Mouse (Mus musculus): Measurements from ENCODE around the gene Rad54l2. TPM values are rescaled to one million over a fixed set of nuclear protein-coding genes. Genes with fewer than 3 reads are reported as not detected.

Gene Rad54l2
- 5.7 and 6.4 TPM in 2 replicates for polyA plus RNA-seq (2016; fragmentation: Nextera tagmentation; extraction: Ambion mirVana)

DNA sequence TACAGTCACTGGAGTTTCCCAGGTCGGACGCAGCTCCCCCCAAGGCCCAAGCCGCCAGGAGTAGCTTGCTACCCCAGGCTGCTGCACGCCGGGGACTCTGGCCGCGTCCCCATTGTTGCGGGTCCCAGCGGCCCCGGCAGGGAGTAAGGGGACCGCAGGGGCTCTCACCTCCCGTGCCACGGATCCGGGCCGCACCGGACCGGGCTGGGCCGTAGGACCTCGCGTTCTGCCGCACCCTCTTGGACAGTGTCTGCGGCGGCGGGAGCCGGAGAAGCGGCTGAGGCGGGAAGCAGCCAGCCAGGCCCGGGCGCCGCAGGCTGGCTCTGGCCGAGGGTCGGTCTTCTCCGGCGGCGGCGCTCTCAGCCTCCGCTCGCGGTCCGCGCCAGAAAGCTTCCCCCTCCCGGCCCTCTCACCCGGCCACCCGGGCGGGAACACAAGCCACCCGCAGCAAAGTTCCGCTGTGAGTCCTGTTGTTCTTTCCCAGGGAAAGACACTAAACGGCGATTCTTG lies at the start of gene Rad54l2:
Rad54l2 (minus strand) TSS at position 383 of the 510 bp plus-strand sequence.
- no peaks in the 10 kb centered on the region for H3K9me3 ChIP-seq
- peaks cover 9% of the 10 kb centered on the region for H3K4me1 ChIP-seq
- H3K27ac ChIP-seq = peak within 1 kb of the TSS; percentile 97
- DNase-seq (ENCODE audit: low spot score) = peak; percentile 86
- 1% methylated on average over 49 of the region's 49 CpGs for WGBS
- no peaks in the 10 kb centered on the region for H3K27me3 ChIP-seq (ENCODE audit: insufficient read depth, poor library complexity, severe bottlenecking)
- peak within 1 kb of the TSS; percentile 100 for H3K4me3 ChIP-seq
- H3K36me3 ChIP-seq = no peaks in the 10 kb centered on the region

DNA sequence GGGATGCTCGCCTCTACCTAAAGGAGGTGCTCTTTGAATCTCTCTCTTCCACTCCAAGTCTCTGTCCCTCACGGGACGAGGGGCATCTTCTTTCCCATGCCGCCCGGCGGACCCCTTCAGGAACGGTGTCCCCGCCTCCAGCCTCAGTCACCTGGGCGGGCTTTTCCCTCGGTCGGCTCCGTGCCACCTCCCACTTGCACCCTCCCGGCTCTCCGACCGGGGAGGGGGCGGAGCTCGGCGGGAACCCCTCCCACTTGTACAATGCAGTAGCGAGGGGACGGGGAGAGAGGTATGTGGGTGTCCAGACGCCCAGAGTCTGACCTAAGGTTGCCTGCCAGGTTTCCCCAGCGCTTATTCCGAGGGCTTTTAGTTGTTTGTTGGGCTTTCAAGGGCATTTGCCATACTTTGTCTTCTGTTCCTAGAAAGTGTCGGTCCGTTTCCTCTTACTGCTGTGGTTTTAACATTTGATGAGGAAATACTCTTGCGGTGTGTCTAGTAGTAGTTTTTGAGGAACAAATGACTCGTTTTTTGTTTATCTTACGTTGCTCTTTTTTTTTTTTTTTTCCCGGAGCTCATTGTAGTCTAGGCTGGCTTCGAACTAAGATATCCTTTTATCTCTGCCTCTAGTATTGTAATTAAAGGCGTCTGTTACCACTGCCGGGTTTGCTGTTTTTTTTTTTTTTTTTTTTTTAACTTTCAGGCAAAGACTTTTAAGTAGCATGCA lies 33.5 kb upstream of the Rad54l2 start:
- 2% methylated on average over 32 of the region's 32 CpGs for WGBS
- Histone ChIP-seq H3K9me3 (no peaks in the 10 kb centered on the region), H3K4me3 (peak overlapping the region; percentile 99), H3K27me3 (ENCODE audit: insufficient read depth, poor library complexity, severe bottlenecking) (no peaks in the 10 kb centered on the region), H3K4me1 (no peaks in the 10 kb centered on the region), H3K36me3 (no peaks in the 10 kb centered on the region), H3K27ac (peak overlapping the region; percentile 99)
- DNase-seq (ENCODE audit: low spot score) = peak; percentile 96

DNA sequence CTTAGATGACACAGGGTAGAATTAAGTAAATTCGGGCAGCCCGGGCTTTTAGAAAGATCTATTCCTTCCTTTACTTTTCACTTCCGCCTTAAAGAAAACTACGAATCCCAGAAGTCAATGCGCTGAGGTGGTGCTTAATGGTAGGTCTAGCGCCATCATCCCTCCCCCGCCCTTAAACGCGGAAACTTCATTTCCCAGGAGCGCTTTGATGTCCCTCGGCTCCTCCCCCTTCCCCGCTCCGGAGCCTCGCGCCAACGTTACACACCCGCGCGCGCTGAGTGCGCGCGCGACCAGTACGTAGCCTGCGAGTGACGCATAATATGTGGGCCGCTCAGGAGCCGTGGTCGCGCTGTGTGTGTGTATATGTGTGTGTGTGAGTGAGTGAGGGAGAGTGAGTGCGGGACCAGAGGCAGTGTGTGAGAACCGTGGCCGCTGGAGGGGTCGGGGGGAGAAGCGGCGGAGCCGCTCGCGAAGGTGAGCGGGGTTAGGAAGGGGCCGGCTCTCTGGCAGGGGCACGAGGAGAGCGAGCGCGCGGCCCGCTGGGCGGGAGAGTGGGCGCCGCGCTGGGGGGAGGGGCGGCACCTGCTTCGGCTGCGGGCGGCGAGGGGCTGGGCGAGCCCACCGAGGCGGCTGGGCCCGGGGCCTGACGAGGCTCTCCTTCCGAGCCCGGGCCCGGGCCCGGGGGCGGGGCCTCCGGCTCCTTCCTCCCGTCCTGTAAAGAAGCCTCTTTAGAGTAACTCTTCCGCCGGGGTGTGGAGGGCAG lies 32.8 kb upstream of the Rad54l2 start, which contains the start of gene Dcaf1:
Dcaf1 (plus strand) TSS at position 257 of the 763 bp plus-strand sequence.
- H3K9me3 ChIP-seq = no peaks in the 10 kb centered on the region
- peak; percentile 98 for DNase-seq (ENCODE audit: low spot score)
- H3K36me3 ChIP-seq = no peaks in the 10 kb centered on the region
- no peaks in the 10 kb centered on the region for H3K4me1 ChIP-seq
- no peaks in the 10 kb centered on the region for H3K27me3 ChIP-seq (ENCODE audit: insufficient read depth, poor library complexity, severe bottlenecking)
- peak within 1 kb of the TSS; percentile 99 for H3K27ac ChIP-seq
- H3K4me3 ChIP-seq = peak within 1 kb of the TSS; percentile 99
- 1% methylated on average over 67 of the region's 71 CpGs for WGBS

GRCm38 (mm10) chr9:106821050-106821617 lies 32.1 kb upstream of the Rad54l2 start:
- Histone ChIP-seq H3K27me3 (ENCODE audit: insufficient read depth, poor library complexity, severe bottlenecking) (no peaks in the 10 kb centered on the region), H3K27ac (peak overlapping the region; percentile 99), H3K4me3 (peak overlapping the region; percentile 99), H3K4me1 (no peaks in the 10 kb centered on the region), H3K9me3 (no peaks in the 10 kb centered on the region), H3K36me3 (no peaks in the 10 kb centered on the region)
- WGBS = 49% methylated on average over 15 of the region's 15 CpGs
- DNase-seq (ENCODE audit: low spot score) = no peak

DNA sequence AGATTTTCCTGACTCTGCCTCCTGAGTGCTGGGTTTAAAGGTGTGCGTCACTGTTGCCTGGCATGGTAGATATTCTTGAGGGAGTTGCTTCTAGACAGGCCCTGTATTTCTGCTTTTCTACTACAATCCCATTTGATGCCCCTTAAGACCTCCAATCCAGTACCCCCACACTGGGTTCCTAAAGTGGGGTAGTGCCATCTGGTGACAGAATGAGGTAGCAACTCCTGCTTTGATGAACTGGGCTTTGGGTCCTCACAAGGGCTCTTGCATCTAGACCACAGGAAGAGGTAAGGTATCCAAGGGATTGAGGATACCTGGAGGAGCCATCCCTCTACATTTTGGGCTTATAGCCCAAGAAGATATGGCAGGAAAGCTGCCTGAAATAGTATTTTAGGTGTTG lies 30.2 kb upstream of the Rad54l2 start:
- Histone ChIP-seq H3K36me3 (no peaks in the 10 kb centered on the region), H3K4me1 (no peaks in the 10 kb centered on the region), H3K27ac (no peak overlapping the region), H3K4me3 (no peak overlapping the region), H3K27me3 (ENCODE audit: insufficient read depth, poor library complexity, severe bottlenecking) (no peaks in the 10 kb centered on the region), H3K9me3 (no peaks in the 10 kb centered on the region)
- 83% methylated on average over 1 of the region's 1 CpGs for WGBS
- no peak for DNase-seq (ENCODE audit: low spot score)

- Histone ChIP-seq H3K4me1 (no peaks in the 10 kb centered on the region), H3K9me3 (no peaks in the 10 kb centered on the region), H3K27me3 (ENCODE audit: insufficient read depth, poor library complexity, severe bottlenecking) (no peaks in the 10 kb centered on the region), H3K4me3 (no peak overlapping the region), H3K27ac (no peak overlapping the region), H3K36me3 (no peaks in the 10 kb centered on the region)
- DNase-seq (ENCODE audit: low spot score) = no peak
- 72% methylated on average over 6 of the region's 6 CpGs for WGBS
Measured at GRCm38 (mm10) chr9:106818191-106818590, 29.2 kb upstream of the Rad54l2 start.

DNA sequence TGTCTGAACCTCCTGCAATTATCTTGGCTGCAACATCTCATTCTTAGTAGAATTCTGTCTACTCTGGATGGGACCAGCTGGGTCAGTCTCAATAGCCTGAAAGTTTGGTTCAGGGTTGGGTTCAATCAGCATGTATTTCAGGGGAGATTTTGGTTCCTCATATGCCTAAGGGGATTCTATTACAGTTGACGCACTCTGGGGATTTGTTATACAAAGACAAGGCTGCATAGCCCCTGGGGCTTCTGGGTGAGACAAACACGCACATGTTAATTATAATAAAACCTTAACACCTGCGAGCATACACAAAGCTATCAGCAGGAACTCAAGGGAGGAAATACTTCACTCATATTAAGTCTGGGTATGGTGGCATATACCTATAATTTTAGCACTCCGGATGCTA lies 17.5 kb upstream of the Rad54l2 start:
- WGBS = 74% methylated on average over 4 of the region's 4 CpGs
- Histone ChIP-seq H3K9me3 (0 out of 2 replicates have a peak, but pooled peaks cover 4% of the 10 kb centered on the region), H3K27me3 (ENCODE audit: insufficient read depth, poor library complexity, severe bottlenecking) (no peaks in the 10 kb centered on the region), H3K4me1 (no peaks in the 10 kb centered on the region), H3K27ac (no peak overlapping the region), H3K36me3 (no peaks in the 10 kb centered on the region), H3K4me3 (no peak overlapping the region)
- no peak for DNase-seq (ENCODE audit: low spot score)

- H3K4me1 ChIP-seq = peaks cover 9% of the 10 kb centered on the region
- no peaks in the 10 kb centered on the region for H3K27me3 ChIP-seq (ENCODE audit: insufficient read depth, poor library complexity, severe bottlenecking)
- H3K36me3 ChIP-seq = no peaks in the 10 kb centered on the region
- no peak overlapping the region for H3K4me3 ChIP-seq
- no peaks in the 10 kb centered on the region for H3K9me3 ChIP-seq
- no peak overlapping the region for H3K27ac ChIP-seq
- WGBS = 63% methylated on average over 6 of the region's 6 CpGs
- DNase-seq (ENCODE audit: low spot score) = no peak
Measured at GRCm38 (mm10) chr9:106790831-106791230, 1.8 kb upstream of the Rad54l2 start.

DNA sequence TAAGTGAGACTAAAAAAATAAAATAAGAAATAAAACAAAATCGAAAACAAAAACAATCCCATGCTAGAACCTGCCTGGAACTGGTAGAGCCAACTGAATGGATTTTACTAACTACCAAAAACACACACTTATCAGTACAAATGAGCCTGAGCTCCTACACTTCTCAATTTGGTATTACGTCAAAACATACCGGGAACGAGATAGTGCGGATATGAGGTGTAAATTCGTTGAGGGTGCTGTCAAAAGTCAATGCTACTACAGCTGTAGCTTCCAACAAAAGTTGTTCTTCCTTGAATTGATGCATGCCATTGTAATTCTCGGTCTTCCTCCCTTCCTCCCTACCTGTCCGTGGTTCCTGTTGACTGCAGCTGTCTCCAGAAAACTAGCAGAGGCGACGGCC lies 369 bp upstream of the Rad54l2 start:
- H3K27me3 ChIP-seq (ENCODE audit: insufficient read depth, poor library complexity, severe bottlenecking) = no peaks in the 10 kb centered on the region
- H3K4me1 ChIP-seq = peaks cover 9% of the 10 kb centered on the region
- WGBS = 16% methylated on average over 10 of the region's 10 CpGs
- H3K27ac ChIP-seq = peak overlapping the region; percentile 97
- DNase-seq (ENCODE audit: low spot score) = no peak
- no peaks in the 10 kb centered on the region for H3K36me3 ChIP-seq
- peak overlapping the region; percentile 100 for H3K4me3 ChIP-seq
- no peaks in the 10 kb centered on the region for H3K9me3 ChIP-seq

GRCm38 (mm10) chr9:106787979-106788811 lies 799 bp downstream of the Rad54l2 start:
- 7% methylated on average over 23 of the region's 23 CpGs for WGBS
- Histone ChIP-seq H3K4me1 (peaks cover 9% of the 10 kb centered on the region), H3K27me3 (ENCODE audit: insufficient read depth, poor library complexity, severe bottlenecking) (no peaks in the 10 kb centered on the region), H3K4me3 (peak overlapping the region; percentile 100), H3K9me3 (no peaks in the 10 kb centered on the region), H3K36me3 (no peaks in the 10 kb centered on the region), H3K27ac (peak overlapping the region; percentile 97)
- no peak for DNase-seq (ENCODE audit: low spot score)

GRCm38 (mm10) chr9:106785206-106785605 lies 3.8 kb downstream of the Rad54l2 start:
- no peak for DNase-seq (ENCODE audit: low spot score)
- H3K9me3 ChIP-seq = no peaks in the 10 kb centered on the region
- no peaks in the 10 kb centered on the region for H3K27me3 ChIP-seq (ENCODE audit: insufficient read depth, poor library complexity, severe bottlenecking)
- H3K4me3 ChIP-seq = no peak overlapping the region
- no peaks in the 10 kb centered on the region for H3K36me3 ChIP-seq
- H3K4me1 ChIP-seq = peaks cover 9% of the 10 kb centered on the region
- WGBS = 88% methylated on average over 3 of the region's 3 CpGs
- H3K27ac ChIP-seq = no peak overlapping the region

DNA sequence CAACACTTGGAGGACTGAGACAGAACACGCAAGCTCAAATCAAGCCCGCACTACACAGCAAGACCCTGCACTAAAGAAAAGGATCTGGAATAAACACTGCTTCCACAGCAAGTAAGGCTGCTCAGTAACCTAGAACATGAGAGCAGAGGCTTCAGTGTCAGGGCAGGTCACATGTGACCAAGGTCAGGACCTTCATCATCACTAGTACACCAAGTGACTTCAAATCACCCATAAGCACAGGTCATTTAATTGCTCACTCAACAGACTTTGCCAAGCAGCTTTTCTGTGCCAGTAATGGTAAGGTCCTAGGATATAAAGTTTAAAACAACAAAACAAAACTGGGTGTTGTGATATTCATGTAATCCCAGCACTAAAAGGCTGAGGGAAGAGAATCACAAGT lies 5.4 kb downstream of the Rad54l2 start:
- no peak overlapping the region for H3K27ac ChIP-seq
- H3K27me3 ChIP-seq (ENCODE audit: insufficient read depth, poor library complexity, severe bottlenecking) = no peaks in the 10 kb centered on the region
- H3K36me3 ChIP-seq = no peaks in the 10 kb centered on the region
- H3K9me3 ChIP-seq = no peaks in the 10 kb centered on the region
- H3K4me1 ChIP-seq = peaks cover 11% of the 10 kb centered on the region
- WGBS = 99% methylated on average over 2 of the region's 2 CpGs
- no peak overlapping the region for H3K4me3 ChIP-seq
- DNase-seq (ENCODE audit: low spot score) = peak; percentile 19
